Mouse (Mus musculus): ENCODE measurements at regions not wholly inside any gene's neighbourhood (a gene's known extent, or its start where the extent isn't known, plus 50 kb on each side); places are given as distances from the start of the nearest gene placed in this dataset.
"Not testable (repeated sequence)": the region's sequence is repeated elsewhere in the genome, so short reads cannot be mapped to it uniquely, and the experiment has no call there.

- not testable (repeated sequence) for TF ChIP-seq CTCF, EP300 (IDR thresholded peaks at IDR 0.05)
These were observed 578.0 kb downstream of the Bckdhb start for GRCm38 (mm10) chr9:84502981-84503380.

All from lung, postnatal 0 days (tissue).